In genomic region chr10:69035536-69035935, GRCm38 (mm10) we compare ENCODE assay signal across 5 mouse cellular contexts.
A peak's percentile ranks its signal among the peaks of the same experiment; 100 is the strongest.
DNase-seq lines count a peak whose midpoint lies in the region; TF ChIP-seq lines count a peak whose summit lies in the region.
"Not testable (repeated sequence)": the region's sequence is repeated elsewhere in the genome, so short reads cannot be mapped to it uniquely, and the experiment has no call there.

No protein-coding gene starts in this region.

- not testable (repeated sequence) for H3K4me1 ChIP-seq in ES-Bruce4 (ENCODE audit: control insufficient read depth, insufficient read depth, low read length); ES-E14 (ENCODE audit: control insufficient read depth in 2 of 2, insufficient read depth in 2 of 2, low read length in 2 of 2, poor library complexity in 1 of 2)

- peak; percentile 74 for DNase-seq in ES-CJ7 (ENCODE audit: low read depth, low spot score)
- DNase-seq in ES-E14 (ENCODE audit: low read depth, low spot score), result not testable (repeated sequence)
- peak; percentile 74 for DNase-seq in R1 (ENCODE audit: low read depth, low spot score)
- peak; percentile 55 for DNase-seq in ZHBTc4 (ENCODE audit: low read depth, low spot score)

- H3K9ac ChIP-seq in ES-Bruce4 (ENCODE audit: low read depth, poor library complexity, severe bottlenecking); ES-E14 (ENCODE audit: insufficient read depth, low read depth, low read length, poor library complexity, severe bottlenecking): not testable (repeated sequence)

- not testable (repeated sequence) for H3K4me3 ChIP-seq in ES-Bruce4 (ENCODE audit: low read depth, low read length); ES-E14 (ENCODE audit: insufficient read depth in 1 of 2, low read depth in 1 of 2, low read length in 2 of 2, poor library complexity in 1 of 2, severe bottlenecking in 1 of 2)

- TF ChIP-seq POLR2A in ES-Bruce4 (IDR thresholded peaks at IDR 0.05; ENCODE audit: insufficient read depth, low read length), result not testable (repeated sequence)

- not testable (repeated sequence) for H3K36me3 ChIP-seq in ES-Bruce4 (ENCODE audit: control insufficient read depth, insufficient read depth, low read length, poor library complexity, severe bottlenecking); ES-E14 (ENCODE audit: control insufficient read depth, insufficient read depth, low read length, poor library complexity, severe bottlenecking)

- TF ChIP-seq CTCF in ES-Bruce4 (IDR thresholded peaks at IDR 0.05; ENCODE audit: low read depth, low read length), result not testable (repeated sequence)

- not testable (repeated sequence) for H3K27ac ChIP-seq in ES-Bruce4 (ENCODE audit: insufficient read depth, low read length)
- peak overlapping the region; percentile 6; the same call in 1 of the 2 replicates for H3K27ac ChIP-seq in ES-E14 (ENCODE audit: insufficient read depth, low read depth, low read length, poor library complexity, severe bottlenecking)

- not testable (repeated sequence) for H3K27me3 ChIP-seq in ES-Bruce4 (ENCODE audit: control insufficient read depth, insufficient read depth, low read length, poor library complexity, severe bottlenecking)

- H3K9me3 ChIP-seq in ES-Bruce4 (replicated peaks; ENCODE audit: control insufficient read depth, insufficient read depth, low read length, poor library complexity, severe bottlenecking), result peaks cover 13% of the 10 kb centered on the region
- not testable (repeated sequence) for H3K9me3 ChIP-seq in ES-E14 (ENCODE audit: control insufficient read depth, insufficient read depth, low read depth, low read length)

- in situ Hi-C loops in ES-E14 (cut with MboI; ENCODE audit: low sequenced_read_pairs in 2 of 2, unreplicated experiment in 2 of 2), result not testable (repeated sequence)

- TF ChIP-seq EP300 in ES-Bruce4 (IDR thresholded peaks at IDR 0.05; ENCODE audit: insufficient read depth, low read depth, low read length), result 0 out of 2 replicates have a peak, but pooled peaks have one; percentile 29
